Comparison of ENCODE assay signal across 10 mouse cellular contexts in genomic region chr8:80870535-80871204, GRCm38 (mm10). TPM values are rescaled to one million over a fixed set of nuclear protein-coding genes. Genes with fewer than 3 reads are reported as not detected.
DNase-seq lines count a peak whose midpoint lies in the region; ATAC-seq lines count a peak whose summit lies in the region.
"Had no signal": no experiment of that assay in that cellular context is flagged by ENCODE, and none has a peak within 500 bp of the region (broad histone marks: within the 10 kb centered on the region; RNA-seq: fewer than 3 reads in every experiment).

No protein-coding gene starts in this region.

- no peak overlapping the region for H3K27ac ChIP-seq in kidney, embryonic 16.5 days (ENCODE audit: low read length)
- peak overlapping the region; percentile 72; the same call in 1 of the 2 replicates for H3K27ac ChIP-seq in embryonic facial prominence, embryonic 13.5 days
- H3K27ac ChIP-seq in hindbrain, embryonic 13.5 days = peak overlapping the region; percentile 73
- H3K27ac ChIP-seq in midbrain, embryonic 12.5 days (replicated peaks) = no peak overlapping the region; the same call in 1 of the 2 replicates

- DNase-seq in kidney, adult 11 months = no peak
- no peak for DNase-seq in right cerebral cortex, postnatal 25 days
- no peak for DNase-seq in thymus, postnatal 10 days (ENCODE audit: low spot score in 2 of 2)
- DNase-seq in gastrocnemius, adult 18-20 months (ENCODE audit: low spot score) = no peak
- DNase-seq: gastrocnemius, postnatal 36 days; lung, postnatal 10 days had no signal

- 57% methylated on average over 9 of the region's 9 CpGs for WGBS in kidney, embryonic 16.5 days
- 70% methylated on average over 9 of the region's 9 CpGs for WGBS in embryonic facial prominence, embryonic 13.5 days
- 82% methylated on average over 9 of the region's 9 CpGs for WGBS in hindbrain, embryonic 13.5 days
- WGBS in midbrain, embryonic 12.5 days = 80% methylated on average over 9 of the region's 9 CpGs

- H3K4me3 ChIP-seq in kidney, embryonic 16.5 days (ENCODE audit: low read length) = no peak overlapping the region
- no peak overlapping the region for H3K4me3 ChIP-seq in embryonic facial prominence, embryonic 13.5 days
- no peak overlapping the region for H3K4me3 ChIP-seq in hindbrain, embryonic 13.5 days
- no peak overlapping the region for H3K4me3 ChIP-seq in midbrain, embryonic 12.5 days

- no peak overlapping the region for H3K4me2 ChIP-seq in kidney, embryonic 16.5 days (replicated peaks; ENCODE audit: low read depth, low read length)
- H3K4me2 ChIP-seq in embryonic facial prominence, embryonic 13.5 days = no peak overlapping the region; the same call in 1 of the 2 replicates
- no peak overlapping the region for H3K4me2 ChIP-seq in hindbrain, embryonic 13.5 days
- H3K4me2 ChIP-seq in midbrain, embryonic 12.5 days (replicated peaks) = no peak overlapping the region

- no peaks in the 10 kb centered on the region for H3K27me3 ChIP-seq in kidney, embryonic 16.5 days (ENCODE audit: insufficient read depth, low read length)
- H3K27me3 ChIP-seq in embryonic facial prominence, embryonic 13.5 days = no peaks in the 10 kb centered on the region
- H3K27me3 ChIP-seq in hindbrain, embryonic 13.5 days = no peaks in the 10 kb centered on the region
- no peaks in the 10 kb centered on the region for H3K27me3 ChIP-seq in midbrain, embryonic 12.5 days

- H3K9ac ChIP-seq in kidney, embryonic 16.5 days (replicated peaks; ENCODE audit: low read length) = no peak overlapping the region
- peak overlapping the region; percentile 46; the same call in 1 of the 2 replicates for H3K9ac ChIP-seq in embryonic facial prominence, embryonic 13.5 days
- no peak overlapping the region for H3K9ac ChIP-seq in hindbrain, embryonic 13.5 days
- no peak overlapping the region for H3K9ac ChIP-seq in midbrain, embryonic 12.5 days (replicated peaks)

- no peaks in the 10 kb centered on the region for H3K9me3 ChIP-seq in kidney, embryonic 16.5 days (ENCODE audit: low read length)
- H3K9me3 ChIP-seq in embryonic facial prominence, embryonic 13.5 days = no peaks in the 10 kb centered on the region
- H3K9me3 ChIP-seq in hindbrain, embryonic 13.5 days = no peaks in the 10 kb centered on the region
- no peaks in the 10 kb centered on the region for H3K9me3 ChIP-seq in midbrain, embryonic 12.5 days

- ATAC-seq in kidney, embryonic 16.5 days (ENCODE audit: low FRiP score, low TSS enrichment) = peak; percentile 68
- ATAC-seq in embryonic facial prominence, embryonic 13.5 days (ENCODE audit: insufficient number of reproducible peaks, insufficient read depth, low FRiP score, low TSS enrichment, low read depth) = no peak; the same call in 1 of the 2 replicates
- 0 out of 2 replicates have a peak, but pooled peaks have one; percentile 27 for ATAC-seq in hindbrain, embryonic 13.5 days (ENCODE audit: low FRiP score)
- peak; percentile 41 for ATAC-seq in midbrain, embryonic 12.5 days (ENCODE audit: low FRiP score, low read depth)

- no peaks in the 10 kb centered on the region for H3K36me3 ChIP-seq in kidney, embryonic 16.5 days (ENCODE audit: insufficient read depth, low read length)
- no peaks in the 10 kb centered on the region for H3K36me3 ChIP-seq in embryonic facial prominence, embryonic 13.5 days
- no peaks in the 10 kb centered on the region for H3K36me3 ChIP-seq in hindbrain, embryonic 13.5 days
- no peaks in the 10 kb centered on the region for H3K36me3 ChIP-seq in midbrain, embryonic 12.5 days

- peaks cover 56% of the 10 kb centered on the region for H3K4me1 ChIP-seq in kidney, embryonic 16.5 days (ENCODE audit: insufficient read depth, low read length)
- H3K4me1 ChIP-seq in embryonic facial prominence, embryonic 13.5 days = peaks cover 61% of the 10 kb centered on the region
- H3K4me1 ChIP-seq in hindbrain, embryonic 13.5 days (replicated peaks) = peaks cover 51% of the 10 kb centered on the region
- H3K4me1 ChIP-seq in midbrain, embryonic 12.5 days = peaks cover 43% of the 10 kb centered on the region

RNA-seq across cellular contexts. Expression of gene Gab1, which starts 9.6 kb away (rescaled TPM):
- 14.7 and 15.6 TPM in 2 replicates for polyA plus RNA-seq in kidney, embryonic 16.5 days (2015; fragmentation: Nextera tagmentation; extraction: Ambion mirVana)
- 22.2 and 22.7 TPM in 2 replicates for polyA plus RNA-seq in embryonic facial prominence, embryonic 13.5 days (2015; fragmentation: Nextera tagmentation; extraction: Ambion mirVana)
- polyA plus RNA-seq in hindbrain, embryonic 13.5 days (2015; fragmentation: Nextera tagmentation; extraction: Ambion mirVana) = 9.7 and 10.4 TPM in 2 replicates
- polyA plus RNA-seq in midbrain, embryonic 12.5 days (2016; fragmentation: Nextera tagmentation; extraction: Ambion mirVana) = 14.5 and 15.1 TPM in 2 replicates
- 10 to 100 TPM; 10.6 to 11.9 TPM for total RNA-seq in gastrocnemius, adult 18-20 months (2021)

Comparison
In these comparisons a context has a peak if more than half of its experiments do, and no peak if none do; other contexts are left out.
1. H3K27ac ChIP-seq: peak in embryonic facial prominence, embryonic 13.5 days (single experiment) and hindbrain, embryonic 13.5 days (single experiment); none in kidney, embryonic 16.5 days (single experiment) and midbrain, embryonic 12.5 days (single experiment).